Mouse (Mus musculus) 3T3-L1 (cell line): ENCODE measurements around the gene Rin3.

ENCODE experiments used
- DNase-seq: peaks from one replicate; pipeline ENCODE4 v3.0.0-alpha.2; 2015; ENCODE audit warnings: low read depth, low spot score

Gene Rin3

GRCm38 (mm10) chr12:102420168-102420890, 137.5 kb downstream of the Rin3 start:
- no peak for DNase-seq

GRCm38 (mm10) chr12:102422065-102422464, 139.2 kb downstream of the Rin3 start:
- peak; percentile 93 for DNase-seq

- no peak for DNase-seq
These were observed 139.9 kb downstream of the Rin3 start for GRCm38 (mm10) chr12:102422623-102423320.

- DNase-seq = no peak
These were observed 140.8 kb downstream of the Rin3 start for GRCm38 (mm10) chr12:102423625-102424024.

- no peak for DNase-seq
These were observed 141.6 kb downstream of the Rin3 start for GRCm38 (mm10) chr12:102424456-102424855.

GRCm38 (mm10) chr12:102425048-102425578, 142.3 kb downstream of the Rin3 start:
- DNase-seq = no peak

GRCm38 (mm10) chr12:102426285-102426684, 143.4 kb downstream of the Rin3 start:
- no peak for DNase-seq

- no peak for DNase-seq
These were observed 146.8 kb downstream of the Rin3 start for GRCm38 (mm10) chr12:102429656-102430055.

GRCm38 (mm10) chr12:102430228-102430627, 147.4 kb downstream of the Rin3 start:
- no peak for DNase-seq

GRCm38 (mm10) chr12:102432238-102432637, 149.4 kb downstream of the Rin3 start:
- no peak for DNase-seq

GRCm38 (mm10) chr12:102434107-102434506, 151.3 kb downstream of the Rin3 start:
- DNase-seq = no peak

GRCm38 (mm10) chr12:102436939-102437526, 154.2 kb downstream of the Rin3 start:
- DNase-seq = no peak

- DNase-seq = no peak
These were observed 155.1 kb downstream of the Rin3 start for GRCm38 (mm10) chr12:102437952-102438351.

GRCm38 (mm10) chr12:102438983-102439631, 156.3 kb downstream of the Rin3 start:
- DNase-seq = peak; percentile 53

GRCm38 (mm10) chr12:102439632-102440023, 156.8 kb downstream of the Rin3 start, which contains the start of gene Lgmn:
TSS of gene Lgmn (minus strand) at chr12:102439813.
- peak; percentile 98 for DNase-seq
